Mouse (Mus musculus) midbrain, postnatal 0 days (tissue): ENCODE results near the gene Mrps15. TPM values are rescaled to one million over a fixed set of nuclear protein-coding genes. Genes with fewer than 3 reads are reported as not detected.

Experiments
- ATAC-seq: fragments of 200-750 bp; cut with Nextera tagmentation; 2 replicates; pipeline ENCODE4 v1.8.0; 2017; ENCODE audit warnings: moderate number of reproducible peaks, mild to moderate bottlenecking, moderate TSS enrichment, moderate library complexity; ENCODE audit not compliant: low FRiP score
- DNase-seq: peaks from one replicate; pipeline ENCODE4 v3.0.0-alpha.2; 2015; ENCODE audit warnings: low spot score
- H3K27ac ChIP-seq: fragments of 300-500 bp; sonication (generic); 2 replicates; pipeline ENCODE4 v1.5.1; 2014; ENCODE audit warnings: low read depth, mild to moderate bottlenecking, low read length, mixed read lengths
- H3K27me3 ChIP-seq: fragments of 300-500 bp; sonication (generic); 2 replicates; pipeline ENCODE4 v1.6.1; 2014; ENCODE audit warnings: low read length, control low read depth, mixed read lengths; ENCODE audit not compliant: insufficient read depth
- H3K36me3 ChIP-seq: fragments of 300-500 bp; sonication (generic); 2 replicates; pipeline ENCODE4 v1.6.1; 2014; ENCODE audit warnings: low read length, control low read depth, mixed read lengths; ENCODE audit not compliant: insufficient read depth
- H3K4me1 ChIP-seq: fragments of 300-500 bp; sonication (generic); 2 replicates; pipeline ENCODE4 v1.6.1; 2014; ENCODE audit warnings: mild to moderate bottlenecking, control low read depth, antibody characterized with exemption, low read length, mixed read lengths; ENCODE audit not compliant: insufficient read depth
- H3K4me2 ChIP-seq: fragments of 300-500 bp; sonication (generic); 2 replicates; pipeline ENCODE4 v1.6.1; 2014; ENCODE audit warnings: low read depth, mild to moderate bottlenecking, low read length, mixed read lengths; ENCODE audit not compliant: poor library complexity, severe bottlenecking
- H3K4me3 ChIP-seq: fragments of 300-500 bp; sonication (generic); 2 replicates; pipeline ENCODE4 v1.5.1; 2014; ENCODE audit warnings: low read depth, mild to moderate bottlenecking, low read length, moderate library complexity
- H3K9ac ChIP-seq: fragments of 300-500 bp; sonication (generic); replicated peaks from 2 replicates; pipeline ENCODE4 v1.6.1; 2014; ENCODE audit warnings: mild to moderate bottlenecking, low read length, moderate library complexity, mixed read lengths; ENCODE audit not compliant: poor library complexity, severe bottlenecking
- H3K9me3 ChIP-seq: fragments of 300-500 bp; sonication (generic); 2 replicates; pipeline ENCODE4 v1.6.1; 2016; ENCODE audit warnings: low read length, control low read depth
- CTCF ChIP-seq: IDR thresholded peaks from 2 replicates; pipeline ENCODE4 v1.5.1; 2016; ENCODE audit warnings: antibody characterized with exemption, mild to moderate bottlenecking
- WGBS: fragments of 180-500 bp; shearing (Covaris S2); extraction: QIAGEN DNeasy Blood & Tissue Kit; methylation state at CpG from one replicate; pipeline ENCODE4 v1.1.7; 2014; 5-methylcytosine and 5-hydroxymethylcytosine counted together
- polyA plus RNA-seq: library from polyadenylated mRNA; unstranded; fragments of >200 nt; fragmentation: Nextera tagmentation; extraction: Ambion mirVana; gene quantifications from 2 replicates; pipeline ENCODE4 v1.2.1, GENCODE M21; 2015
- total RNA-seq: library from RNA; depleted of rRNA; stranded (reverse); fragments of >200 nt; gene quantifications from 2 replicates; pipeline ENCODE4 v1.2.3, GENCODE M21; 2014; rRNA removed

Mrps15 gene
- total and polyA plus RNA-seq, 2 experiments from 2014 or later = 53.8 to 151 TPM

GRCm38 (mm10) chr4:126103057-126103581, 56.4 kb downstream of the Mrps15 start:
- ATAC-seq = peak; percentile 72
- Histone ChIP-seq H3K9me3 (no peaks in the 10 kb centered on the region), H3K27me3 (no peaks in the 10 kb centered on the region), H3K4me3 (peak overlapping the region; percentile 93), H3K27ac (peak overlapping the region; percentile 79), H3K36me3 (no peaks in the 10 kb centered on the region), H3K9ac (peak overlapping the region; percentile 51), H3K4me2 (peak overlapping the region; percentile 92), H3K4me1 (peaks cover 12% of the 10 kb centered on the region; the same call in 1 of the 2 replicates)
- no peak for TF ChIP-seq CTCF
- DNase-seq = peak; percentile 91
- 1% methylated on average over 15 of the region's 15 CpGs for WGBS

- ATAC-seq (peak; percentile 94), DNase-seq (peak; percentile 99)
- TF ChIP-seq CTCF = peak; percentile 88
- 1% methylated on average over 25 of the region's 34 CpGs for WGBS
- H3K36me3 ChIP-seq = no peaks in the 10 kb centered on the region
- H3K27me3 ChIP-seq = no peaks in the 10 kb centered on the region
- no peaks in the 10 kb centered on the region for H3K9me3 ChIP-seq
- H3K27ac ChIP-seq = peak within 1 kb of the TSS; percentile 79
- peaks cover 12% of the 10 kb centered on the region; the same call in 1 of the 2 replicates for H3K4me1 ChIP-seq
- H3K4me2 ChIP-seq = peak within 1 kb of the TSS; percentile 92
- H3K4me3 ChIP-seq = peak within 1 kb of the TSS; percentile 93
- H3K9ac ChIP-seq = peak within 1 kb of the TSS; percentile 87
These were observed 56.9 kb downstream of the Mrps15 start, which contains the start of gene Stk40 for GRCm38 (mm10) chr4:126103590-126104068. Stk40 (plus strand) TSS chr4:126103957.

- no peaks in the 10 kb centered on the region for H3K9me3 ChIP-seq
- DNase-seq (peak; percentile 38), ATAC-seq (peak; percentile 45)
- peak overlapping the region; percentile 92 for H3K4me2 ChIP-seq
- no peaks in the 10 kb centered on the region for H3K27me3 ChIP-seq
- 2% methylated on average over 33 of the region's 34 CpGs for WGBS
- H3K27ac ChIP-seq = peak overlapping the region; percentile 64
- H3K9ac ChIP-seq = peak overlapping the region; percentile 87
- TF ChIP-seq CTCF = no peak
- no peaks in the 10 kb centered on the region for H3K36me3 ChIP-seq
- peak overlapping the region; percentile 93 for H3K4me3 ChIP-seq
- H3K4me1 ChIP-seq = peaks cover 12% of the 10 kb centered on the region; the same call in 1 of the 2 replicates
These were observed 57.7 kb downstream of the Mrps15 start for GRCm38 (mm10) chr4:126104261-126105075.

Other genes with a start within 250 kb of the Mrps15 start
- gene Csf3r, start 22.4 kb upstream of the Mrps15 start, total RNA-seq = 0.24 and 2.2 TPM in 2 replicates
- 0.34 and 0.60 TPM in 2 replicates for gene Csf3r, start 22.4 kb upstream of the Mrps15 start, polyA plus RNA-seq
- gene Oscp1, start 11.6 kb downstream of the Mrps15 start, total RNA-seq = 19.1 and 34.3 TPM in 2 replicates
- 47.7 and 50.2 TPM in 2 replicates for gene Oscp1, start 11.6 kb downstream of the Mrps15 start, polyA plus RNA-seq
- 27.0 and 28.6 TPM in 2 replicates for gene Lsm10, start 49.7 kb downstream of the Mrps15 start, total RNA-seq
- gene Lsm10, start 49.7 kb downstream of the Mrps15 start, polyA plus RNA-seq = 47.7 and 49.3 TPM in 2 replicates
- gene Stk40, start 57.0 kb downstream of the Mrps15 start, total RNA-seq = 18.0 and 21.2 TPM in 2 replicates
- 16.9 and 17.4 TPM in 2 replicates for gene Stk40, start 57.0 kb downstream of the Mrps15 start, polyA plus RNA-seq
- gene Eva1b, start 100.8 kb downstream of the Mrps15 start, total RNA-seq = 8.5 and 12.3 TPM in 2 replicates
- 9.1 and 10.6 TPM in 2 replicates for gene Eva1b, start 100.8 kb downstream of the Mrps15 start, polyA plus RNA-seq
- gene Sh3d21, start 116.6 kb downstream of the Mrps15 start, total RNA-seq = 0.19 and 2.7 TPM in 2 replicates
- 2.6 and 2.9 TPM in 2 replicates for gene Sh3d21, start 116.6 kb downstream of the Mrps15 start, polyA plus RNA-seq
- gene Thrap3, start 155.8 kb downstream of the Mrps15 start, total RNA-seq = 119 and 162 TPM in 2 replicates
- 81.6 and 94.8 TPM in 2 replicates for gene Thrap3, start 155.8 kb downstream of the Mrps15 start, polyA plus RNA-seq
- 106 and 124 TPM in 2 replicates for gene Map7d1, start 209.4 kb downstream of the Mrps15 start, total RNA-seq
- gene Map7d1, start 209.4 kb downstream of the Mrps15 start, polyA plus RNA-seq = 56.9 and 61.2 TPM in 2 replicates
- 121 and 122 TPM in 2 replicates for gene Trappc3, start 215.4 kb downstream of the Mrps15 start, total RNA-seq
- gene Trappc3, start 215.4 kb downstream of the Mrps15 start, polyA plus RNA-seq = 173 and 186 TPM in 2 replicates
- gene Col8a2, start 239.9 kb downstream of the Mrps15 start, total RNA-seq = 8.3 and 11.0 TPM in 2 replicates
- gene Col8a2, start 239.9 kb downstream of the Mrps15 start, polyA plus RNA-seq = 1.3 TPM in 2 replicates